Mouse (Mus musculus) midbrain, embryonic 12.5 days (tissue): Measurements from ENCODE around the gene Gucd1. TPM values are rescaled to one million over a fixed set of nuclear protein-coding genes. Genes with fewer than 3 reads are reported as not detected.
"Not testable (repeated sequence)": the region's sequence is repeated elsewhere in the genome, so short reads cannot be mapped to it uniquely, and the experiment has no call there.

Source experiments
- ATAC-seq: fragments of 200-750 bp; cut with Nextera tagmentation; 2 replicates; pipeline ENCODE4 v1.8.0; 2017; ENCODE audit warnings: low read depth, moderate TSS enrichment, moderate library complexity; ENCODE audit not compliant: low FRiP score
- H3K27ac ChIP-seq: fragments of 300-500 bp; sonication (generic); replicated peaks from 2 replicates; pipeline ENCODE4 v1.5.1; 2016; ENCODE audit warnings: mild to moderate bottlenecking
- H3K27me3 ChIP-seq: fragments of 300-500 bp; sonication (generic); 2 replicates; pipeline ENCODE4 v1.6.1; 2016; ENCODE audit warnings: mild to moderate bottlenecking
- H3K36me3 ChIP-seq: fragments of 300-500 bp; sonication (generic); 2 replicates; pipeline ENCODE4 v1.6.1; 2016
- H3K4me1 ChIP-seq: fragments of 300-500 bp; sonication (generic); 2 replicates; pipeline ENCODE4 v1.6.1; 2016
- H3K4me2 ChIP-seq: fragments of 300-500 bp; sonication (generic); replicated peaks from 2 replicates; pipeline ENCODE4 v1.6.1; 2016; ENCODE audit warnings: mild to moderate bottlenecking, moderate library complexity
- H3K4me3 ChIP-seq: fragments of 300-500 bp; sonication (generic); 2 replicates; pipeline ENCODE4 v1.5.1; 2016; ENCODE audit warnings: mild to moderate bottlenecking
- H3K9ac ChIP-seq: fragments of 300-500 bp; sonication (generic); replicated peaks from 2 replicates; pipeline ENCODE4 v1.6.1; 2016; ENCODE audit warnings: mild to moderate bottlenecking, moderate library complexity
- H3K9me3 ChIP-seq: fragments of 300-500 bp; sonication (generic); 2 replicates; pipeline ENCODE4 v1.6.1; 2016; ENCODE audit warnings: mild to moderate bottlenecking
- WGBS: fragments of 180-500 bp; shearing (Covaris S2); methylation state at CpG from one replicate; pipeline ENCODE4 v1.1.7; 2016; 5-methylcytosine and 5-hydroxymethylcytosine counted together
- polyA plus RNA-seq: library from polyadenylated mRNA; unstranded; fragments of >200 nt; fragmentation: Nextera tagmentation; extraction: Ambion mirVana; gene quantifications from 2 replicates; pipeline ENCODE4 v1.2.1, GENCODE M21; 2016

Gucd1 gene
- polyA plus RNA-seq, 1 experiment from 2014 or later, result 29.3 TPM

DNA sequence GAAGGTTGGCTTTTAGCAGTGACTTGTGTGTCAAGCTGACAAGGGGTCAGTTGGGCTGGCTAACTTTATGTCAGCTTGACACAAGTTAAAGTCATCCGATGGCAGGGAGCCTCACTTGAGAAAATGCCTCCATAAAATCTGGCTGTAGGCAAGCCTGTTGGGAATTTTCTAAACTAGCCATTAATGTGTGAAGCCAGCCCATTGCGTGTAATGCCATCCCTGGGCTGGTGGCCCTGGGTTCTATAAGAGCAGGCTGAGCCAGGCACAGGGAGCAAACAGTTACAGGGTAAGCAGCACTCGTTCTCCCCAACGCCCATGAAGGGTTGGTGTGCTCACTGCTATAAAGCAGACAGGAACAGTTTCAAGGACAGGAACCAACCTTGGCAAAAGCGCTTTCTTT lies 35.5 kb downstream of the Gucd1 start:
- Histone ChIP-seq H3K9ac (no peak overlapping the region), H3K9me3 (no peaks in the 10 kb centered on the region), H3K4me3 (no peak overlapping the region), H3K4me2 (no peak overlapping the region), H3K27ac (no peak overlapping the region), H3K36me3 (no peaks in the 10 kb centered on the region), H3K27me3 (no peaks in the 10 kb centered on the region), H3K4me1 (no peaks in the 10 kb centered on the region)
- ATAC-seq, result no peak
- 90% methylated on average over 5 of the region's 5 CpGs for WGBS

DNA sequence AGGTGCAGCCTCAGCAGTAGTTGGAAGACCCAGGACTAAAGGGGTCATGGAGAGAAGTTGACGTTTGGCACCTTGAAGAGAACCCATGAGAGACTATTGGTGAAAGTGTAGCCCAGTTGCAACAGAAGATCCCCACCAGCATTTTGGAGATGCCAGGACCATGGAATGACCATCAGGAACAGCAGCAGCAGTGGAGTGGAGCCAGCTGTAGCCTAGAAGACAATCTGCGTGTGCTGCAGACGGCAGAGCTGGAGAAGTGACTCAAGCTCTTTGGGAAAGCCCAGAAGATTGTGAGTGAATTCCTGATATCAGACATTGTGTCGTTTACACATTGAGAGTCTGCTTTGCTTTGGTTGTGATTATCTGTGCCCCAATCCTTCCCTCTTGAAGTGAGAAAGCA lies 36.1 kb downstream of the Gucd1 start:
- no peaks in the 10 kb centered on the region for H3K9me3 ChIP-seq
- no peak overlapping the region for H3K27ac ChIP-seq
- no peak for ATAC-seq
- H3K4me1 ChIP-seq, result no peaks in the 10 kb centered on the region
- H3K9ac ChIP-seq, result no peak overlapping the region
- no peak overlapping the region for H3K4me3 ChIP-seq
- H3K27me3 ChIP-seq, result no peaks in the 10 kb centered on the region
- no peak overlapping the region for H3K4me2 ChIP-seq
- no peaks in the 10 kb centered on the region for H3K36me3 ChIP-seq
- 87% methylated on average over 4 of the region's 4 CpGs for WGBS

DNA sequence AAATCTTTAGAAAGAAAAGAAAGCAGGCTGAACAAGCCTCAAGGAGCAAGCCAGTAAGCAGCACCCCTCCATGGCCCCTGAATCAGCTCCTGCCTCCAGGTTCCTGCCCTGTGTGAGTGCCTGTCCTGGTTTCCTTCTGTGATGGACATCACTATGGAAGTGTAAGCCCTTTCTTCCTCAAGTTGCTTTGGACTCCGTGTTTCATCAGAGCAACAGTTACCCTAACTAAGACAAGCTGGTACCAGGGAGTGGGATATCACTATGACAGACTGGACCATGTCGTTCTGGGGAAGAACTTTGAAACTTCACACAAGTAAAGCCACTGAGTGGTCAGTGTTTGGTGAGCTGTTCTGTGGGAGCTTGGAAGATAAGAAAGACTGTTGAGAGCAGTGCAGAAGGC lies 37.8 kb downstream of the Gucd1 start:
- H3K4me2 ChIP-seq, result no peak overlapping the region
- no peak for ATAC-seq
- H3K4me3 ChIP-seq, result no peak overlapping the region
- no peaks in the 10 kb centered on the region for H3K36me3 ChIP-seq
- H3K4me1 ChIP-seq, result 0 out of 2 replicates have a peak, but pooled peaks cover 2% of the 10 kb centered on the region
- no peaks in the 10 kb centered on the region for H3K27me3 ChIP-seq
- no peak overlapping the region for H3K27ac ChIP-seq
- 84% methylated on average over 2 of the region's 2 CpGs for whole genome bisulfite sequencing
- no peaks in the 10 kb centered on the region for H3K9me3 ChIP-seq
- H3K9ac ChIP-seq, result no peak overlapping the region

DNA sequence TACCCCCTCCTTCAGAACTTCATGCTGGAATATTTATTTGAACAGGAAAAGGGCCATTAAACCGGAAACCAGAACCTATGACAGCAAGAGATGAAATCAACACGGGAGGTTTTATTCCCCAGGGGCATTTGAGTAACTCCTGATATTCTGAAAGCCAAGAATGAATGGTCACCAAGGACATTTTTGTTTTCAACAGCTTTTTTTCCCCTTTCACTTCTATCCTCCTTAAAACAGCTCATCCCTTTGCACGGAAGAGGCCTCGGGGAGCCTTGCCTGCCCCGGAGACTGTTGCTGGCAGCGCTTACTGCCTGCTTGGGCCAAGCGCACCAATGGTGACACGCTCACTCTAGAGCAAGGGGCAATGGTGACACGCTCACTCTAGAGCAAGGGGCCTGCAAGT lies 40.7 kb downstream of the Gucd1 start:
- H3K36me3 ChIP-seq, result no peaks in the 10 kb centered on the region
- 85% methylated on average over 9 of the region's 9 CpGs for WGBS
- H3K9me3 ChIP-seq, result no peaks in the 10 kb centered on the region
- no peak overlapping the region for H3K4me3 ChIP-seq
- no peaks in the 10 kb centered on the region for H3K27me3 ChIP-seq
- no peak overlapping the region for H3K9ac ChIP-seq
- 0 out of 2 replicates have a peak, but pooled peaks cover 6% of the 10 kb centered on the region for H3K4me1 ChIP-seq
- no peak for ATAC-seq
- H3K4me2 ChIP-seq, result no peak overlapping the region
- no peak overlapping the region for H3K27ac ChIP-seq

DNA sequence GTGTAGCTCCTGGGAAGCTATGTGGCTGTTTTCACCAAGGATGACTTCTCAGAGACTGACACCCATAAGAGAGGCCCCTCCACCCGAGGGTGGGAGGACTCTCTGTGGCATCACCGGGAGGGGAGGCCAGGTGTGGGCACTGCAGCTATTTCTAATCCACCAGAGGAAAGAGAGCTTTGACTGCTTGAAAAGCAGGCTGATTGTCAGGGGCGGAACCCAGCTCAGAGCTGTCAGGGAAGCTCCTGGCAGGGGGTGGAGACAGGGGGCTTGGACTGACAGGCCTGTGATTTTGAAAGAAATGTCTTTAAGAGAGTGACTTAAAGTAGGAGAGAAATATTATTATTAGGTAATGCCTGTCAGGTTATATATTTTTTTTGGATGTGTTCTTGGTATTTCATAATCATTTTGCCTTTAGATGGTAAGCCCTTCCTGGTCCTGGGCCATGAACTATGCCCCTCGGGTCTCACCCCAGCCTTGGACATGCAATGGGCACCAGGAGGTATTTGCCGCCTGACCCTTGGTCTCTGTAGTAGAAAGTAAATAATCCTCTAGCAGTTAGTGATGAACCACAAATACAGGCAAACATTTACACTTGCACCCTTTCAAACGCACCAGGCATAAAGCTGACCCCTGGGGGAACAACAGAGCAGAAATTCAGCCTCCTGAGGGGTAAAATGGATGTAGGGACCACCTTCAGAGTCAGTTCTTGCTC lies 42.5 kb downstream of the Gucd1 start:
- H3K9ac ChIP-seq, H3K4me1 ChIP-seq, H3K27ac ChIP-seq, H3K9me3 ChIP-seq, ATAC-seq, H3K4me3 ChIP-seq, H3K27me3 ChIP-seq, H3K4me2 ChIP-seq, H3K36me3 ChIP-seq: not testable (repeated sequence)
- 22% methylated on average over 5 of the region's 6 CpGs for WGBS

DNA sequence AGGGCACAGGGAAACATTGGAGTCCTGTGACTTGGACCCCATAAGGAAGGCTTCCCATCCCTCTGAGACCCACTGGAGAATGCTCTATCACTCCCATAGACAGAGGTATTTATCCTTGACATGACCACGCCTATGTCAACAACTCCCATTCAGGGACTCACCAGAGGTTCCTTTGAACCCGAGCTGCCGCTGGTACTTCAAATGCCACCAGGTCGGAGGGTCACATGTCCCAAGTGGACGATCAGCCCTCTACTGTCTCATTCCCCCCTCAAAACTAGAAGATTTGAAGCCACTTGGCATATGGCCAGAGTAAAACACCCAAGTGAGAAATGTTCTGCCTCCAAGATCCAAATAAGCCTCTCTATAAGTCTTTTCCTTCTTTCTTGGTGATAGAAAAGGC lies 43.2 kb downstream of the Gucd1 start:
- Histone ChIP-seq H3K27me3 (no peaks in the 10 kb centered on the region), H3K9me3 (no peaks in the 10 kb centered on the region), H3K9ac (no peak overlapping the region), H3K4me2 (no peak overlapping the region), H3K4me1 (0 out of 2 replicates have a peak, but pooled peaks cover 6% of the 10 kb centered on the region), H3K27ac (no peak overlapping the region), H3K36me3 (no peaks in the 10 kb centered on the region), H3K4me3 (no peak overlapping the region)
- ATAC-seq, result no peak
- 41% methylated on average over 5 of the region's 5 CpGs for WGBS

DNA sequence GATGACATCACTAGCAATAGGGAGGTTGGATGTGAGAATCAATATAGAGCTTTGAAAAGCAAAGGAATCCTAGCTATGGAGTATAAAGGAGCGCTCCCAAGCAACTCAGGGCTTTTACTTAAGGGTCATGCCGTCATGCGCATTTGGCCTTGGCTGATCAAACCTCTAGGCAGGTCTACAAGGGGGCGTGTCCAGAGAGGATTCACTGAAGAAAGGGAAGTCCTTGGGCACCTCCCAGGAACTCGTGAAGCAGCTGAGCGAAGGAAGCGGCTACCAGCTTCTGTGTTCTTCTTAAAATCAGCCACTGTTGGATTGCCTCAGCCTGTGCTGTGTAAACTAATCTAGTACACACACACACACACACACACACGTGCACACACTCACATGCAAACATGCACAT lies 44.4 kb downstream of the Gucd1 start:
- Histone ChIP-seq H3K4me3 (no peak overlapping the region), H3K36me3 (no peaks in the 10 kb centered on the region), H3K9ac (no peak overlapping the region), H3K27ac (no peak overlapping the region), H3K4me2 (no peak overlapping the region), H3K4me1 (0 out of 2 replicates have a peak, but pooled peaks cover 6% of the 10 kb centered on the region), H3K27me3 (no peaks in the 10 kb centered on the region), H3K9me3 (no peaks in the 10 kb centered on the region)
- ATAC-seq, result no peak
- 78% methylated on average over 8 of the region's 8 CpGs for WGBS

DNA sequence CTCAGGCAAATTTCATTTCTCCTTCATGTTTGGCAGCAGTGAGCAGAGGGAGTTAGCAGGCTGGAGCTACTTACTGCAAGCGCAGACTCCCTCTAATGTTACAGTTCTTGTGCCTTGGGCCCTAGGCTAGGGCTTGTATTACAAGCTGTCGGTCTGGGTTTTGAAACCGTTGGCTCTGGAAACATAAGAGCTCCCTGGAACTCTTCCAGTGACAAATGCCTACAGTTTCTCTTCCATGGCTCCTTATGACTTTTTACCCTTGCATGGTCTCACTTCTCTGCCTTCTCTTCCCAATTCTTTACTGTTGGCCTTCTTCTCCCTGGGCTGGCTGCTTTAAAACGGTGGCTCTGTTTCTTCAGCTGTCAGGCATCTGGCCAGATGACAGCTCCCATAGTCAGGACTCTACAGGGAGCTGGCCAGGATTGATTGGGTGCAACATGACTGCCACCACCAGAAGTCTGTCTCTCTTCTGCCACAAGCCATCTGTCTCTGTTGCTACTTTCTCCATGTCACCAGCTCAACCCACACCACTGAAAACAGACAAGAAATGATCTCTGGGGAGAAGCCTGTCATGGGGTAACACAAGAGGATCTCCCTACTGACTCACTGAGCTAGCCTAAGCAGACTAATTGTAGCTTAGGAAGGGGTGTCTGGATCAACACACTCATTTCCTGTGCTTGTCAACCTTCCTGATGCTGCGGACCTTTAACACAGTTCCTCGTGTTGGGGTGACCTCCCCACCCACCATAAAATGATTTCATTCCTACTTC lies 51.8 kb downstream of the Gucd1 start:
- no peak overlapping the region for H3K4me3 ChIP-seq
- H3K4me2 ChIP-seq, result no peak overlapping the region
- H3K27me3 ChIP-seq, result no peaks in the 10 kb centered on the region
- ATAC-seq, result no peak
- 78% methylated on average over 6 of the region's 6 CpGs for WGBS
- no peaks in the 10 kb centered on the region for H3K9me3 ChIP-seq
- no peaks in the 10 kb centered on the region for H3K36me3 ChIP-seq
- H3K9ac ChIP-seq, result no peak overlapping the region
- H3K27ac ChIP-seq, result no peak overlapping the region
- no peaks in the 10 kb centered on the region for H3K4me1 ChIP-seq

DNA sequence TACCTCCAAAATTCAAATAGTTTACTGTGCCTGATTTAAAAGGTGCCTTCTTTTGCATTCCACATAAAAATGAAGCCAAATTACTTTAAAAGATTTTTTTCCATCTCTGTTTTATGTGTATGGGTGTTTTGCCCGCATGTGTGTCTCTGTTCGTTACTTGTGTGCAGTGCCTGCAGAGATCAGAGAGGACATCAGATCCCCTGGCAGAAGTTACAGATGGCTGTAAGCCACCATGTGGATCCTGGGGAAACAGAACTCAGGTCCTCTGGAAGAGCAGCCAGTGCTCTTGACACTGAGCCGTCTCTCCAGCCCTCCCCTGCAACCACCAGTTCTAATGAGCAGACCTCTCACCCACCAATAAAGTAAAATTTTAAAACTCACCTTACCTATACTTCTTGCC lies 55.0 kb downstream of the Gucd1 start:
- Histone ChIP-seq H3K4me1 (no peaks in the 10 kb centered on the region), H3K36me3 (no peaks in the 10 kb centered on the region), H3K4me3 (no peak overlapping the region), H3K27ac (no peak overlapping the region), H3K27me3 (no peaks in the 10 kb centered on the region), H3K4me2 (no peak overlapping the region), H3K9ac (no peak overlapping the region), H3K9me3 (no peaks in the 10 kb centered on the region)
- no peak for ATAC-seq
- WGBS, result 89% methylated on average over 3 of the region's 3 CpGs

DNA sequence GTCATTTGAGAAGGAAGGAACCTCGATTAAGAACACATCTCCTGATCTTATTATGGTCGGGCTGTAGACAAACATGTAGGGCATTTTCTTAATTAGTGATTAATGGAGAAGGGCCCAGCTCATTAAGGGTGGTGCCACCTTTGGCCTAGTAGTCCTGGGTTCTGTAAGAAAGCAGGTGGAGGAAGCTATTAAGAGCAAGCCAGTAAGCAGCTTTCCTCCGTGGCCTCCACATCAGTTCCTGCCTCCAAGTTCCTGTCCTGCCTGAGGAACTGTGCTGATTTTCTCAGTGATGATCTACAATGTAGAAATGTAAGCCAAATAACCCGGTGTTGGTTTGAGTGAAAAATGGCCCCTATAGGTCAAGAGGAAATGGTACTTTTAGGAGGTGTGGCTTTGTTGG lies 59.4 kb downstream of the Gucd1 start:
- no peak for ATAC-seq
- WGBS, result 92% methylated on average over 4 of the region's 4 CpGs
- no peak overlapping the region for H3K4me2 ChIP-seq

DNA sequence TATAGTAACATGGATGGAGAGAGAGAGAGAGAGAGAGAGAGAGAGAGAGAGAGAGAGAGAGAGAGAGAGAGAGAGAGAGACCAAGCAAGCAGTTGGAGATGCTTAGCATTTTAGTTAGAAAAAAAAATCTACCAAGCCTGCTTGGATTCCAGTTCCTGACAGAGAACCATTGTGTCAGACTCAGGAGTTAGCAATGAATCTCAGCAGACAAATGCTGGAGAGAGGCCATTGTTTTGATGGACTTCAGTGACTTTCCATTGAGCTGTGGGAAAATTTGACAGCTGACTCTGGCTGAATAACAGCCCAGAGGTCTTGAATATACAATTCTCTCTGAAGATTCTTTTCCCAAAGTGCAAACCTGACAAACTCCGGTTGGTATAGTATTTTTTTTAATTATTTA lies 59.9 kb downstream of the Gucd1 start:
- Histone ChIP-seq H3K27me3 (no peaks in the 10 kb centered on the region), H3K4me3 (no peak overlapping the region), H3K27ac (no peak overlapping the region), H3K36me3 (no peaks in the 10 kb centered on the region), H3K9me3 (no peaks in the 10 kb centered on the region), H3K9ac (no peak overlapping the region), H3K4me1 (no peaks in the 10 kb centered on the region), H3K4me2 (no peak overlapping the region)
- 83% methylated on average over 1 of the region's 1 CpGs for WGBS
- no peak for ATAC-seq

More for the DNA sequence above, 59.4 kb downstream of the Gucd1 start:
- H3K27me3 ChIP-seq, result no peaks in the 10 kb centered on the region
- H3K36me3 ChIP-seq, result no peaks in the 10 kb centered on the region
- no peaks in the 10 kb centered on the region for H3K9me3 ChIP-seq
- no peak overlapping the region for H3K9ac ChIP-seq
- no peak overlapping the region for H3K4me3 ChIP-seq
- no peak overlapping the region for H3K27ac ChIP-seq
- no peaks in the 10 kb centered on the region for H3K4me1 ChIP-seq

DNA sequence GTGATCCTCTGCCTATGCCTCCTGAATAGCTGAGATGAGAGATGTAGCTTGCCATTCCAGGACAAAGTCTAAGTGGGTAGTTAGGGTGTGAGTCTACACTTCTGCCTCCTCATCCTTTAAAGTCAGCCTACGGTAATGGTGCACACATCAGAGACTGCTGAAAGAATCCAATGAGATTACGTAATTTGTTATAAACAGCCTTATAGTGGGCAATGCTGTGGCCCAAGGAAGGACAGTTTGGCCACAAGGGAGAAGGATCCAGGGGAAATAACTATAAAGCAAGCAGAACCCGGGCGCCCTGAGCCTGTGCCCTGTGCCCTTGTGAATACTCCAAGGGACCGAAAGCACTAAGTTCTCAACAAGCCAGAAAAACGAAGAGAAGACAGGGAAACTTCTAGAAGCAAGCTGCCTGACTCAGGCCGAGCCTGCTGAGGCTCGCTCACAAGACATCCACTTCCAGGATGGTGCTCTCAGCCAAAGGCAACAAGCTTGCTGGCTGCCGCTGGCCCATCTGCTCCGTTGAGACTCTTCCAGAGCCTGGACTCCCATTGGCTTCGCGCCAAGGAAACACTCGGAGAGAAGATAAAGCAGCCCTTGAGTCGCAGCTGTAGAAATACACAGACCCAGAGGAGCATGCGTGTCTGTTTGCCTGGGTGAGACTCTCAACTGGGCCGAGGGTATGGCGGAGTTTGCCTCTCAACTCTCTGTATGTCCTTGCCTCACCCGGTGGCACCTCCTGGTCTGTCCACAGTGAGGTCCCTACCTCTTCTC lies 61.5 kb downstream of the Gucd1 start:
- WGBS, result 83% methylated on average over 13 of the region's 18 CpGs
- not testable (repeated sequence) for H3K36me3 ChIP-seq, H3K27me3 ChIP-seq, H3K9ac ChIP-seq, H3K4me2 ChIP-seq, ATAC-seq, H3K4me3 ChIP-seq, H3K4me1 ChIP-seq, H3K27ac ChIP-seq, H3K9me3 ChIP-seq
